Mouse (Mus musculus) liver, adult 2 months (tissue): ENCODE data around the gene Pprc1.

Experiments used
- CTCF ChIP-seq: fragments of 200-500 bp; IDR thresholded peaks from 2 replicates; pipeline ENCODE4 v1.5.1; 2011; ENCODE audit warnings: low read depth, low read length, control low read depth
- POLR2A ChIP-seq: fragments of 200-500 bp; IDR thresholded peaks from 2 replicates; pipeline ENCODE4 v1.6.1; 2011; ENCODE audit warnings: low read length, control low read depth; ENCODE audit not compliant: insufficient read depth; ENCODE audit errors: extremely low read depth

GRCm38 (mm10) chr19:46047426-46047825, 2.7 kb downstream of the Pprc1 start:
- TF ChIP-seq POLR2A (no peak), CTCF (no peak)
